Mouse (Mus musculus) cerebellum, adult 11 months (tissue): ENCODE results near the gene Fev.

Experiments used
- DNase-seq: peaks from one replicate; pipeline ENCODE4 v3.0.0; 2022

The Fev gene

GRCm38 (mm10) chr1:74885369-74886042, at the start of gene Fev:
TSS of gene Fev (minus strand) at chr1:74885419.
- DNase-seq = no peak

DNA sequence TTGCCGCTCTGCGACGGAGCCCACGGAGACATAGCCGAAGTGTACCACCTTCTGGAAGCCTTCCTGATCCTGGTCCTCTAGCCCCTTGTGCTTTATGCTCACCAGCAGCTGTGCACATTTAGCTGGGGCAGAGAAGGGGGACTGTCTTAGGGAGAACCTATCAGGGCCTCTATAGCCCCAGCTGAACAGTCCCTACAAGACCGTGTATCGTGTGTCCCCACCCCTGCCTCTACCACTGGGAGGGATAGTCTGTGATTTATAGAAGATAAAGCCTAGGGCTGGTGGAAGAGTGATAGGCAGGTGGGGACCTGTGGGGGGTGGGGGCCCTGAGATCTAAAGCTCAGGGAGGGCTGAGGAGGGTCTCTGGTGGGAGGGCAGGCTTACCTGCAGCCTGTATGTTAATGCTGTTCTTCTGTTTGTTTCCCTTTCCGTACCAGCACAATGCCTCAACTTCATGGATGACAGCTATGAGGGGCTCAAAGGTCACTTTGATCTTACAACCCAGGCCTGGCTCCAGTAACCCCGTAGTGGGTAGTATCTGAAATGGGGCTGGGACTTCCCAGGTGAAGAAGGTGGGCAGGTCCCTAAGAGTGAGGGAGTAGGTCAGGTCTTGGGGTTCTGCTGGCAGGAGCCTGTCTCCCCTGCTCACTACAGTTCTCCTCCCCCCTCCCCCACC, 42.5 kb upstream of the Fev start:
- DNase-seq = no peak

GRCm38 (mm10) chr1:74926721-74927120, 41.5 kb upstream of the Fev start:
- no peak for DNase-seq

DNA sequence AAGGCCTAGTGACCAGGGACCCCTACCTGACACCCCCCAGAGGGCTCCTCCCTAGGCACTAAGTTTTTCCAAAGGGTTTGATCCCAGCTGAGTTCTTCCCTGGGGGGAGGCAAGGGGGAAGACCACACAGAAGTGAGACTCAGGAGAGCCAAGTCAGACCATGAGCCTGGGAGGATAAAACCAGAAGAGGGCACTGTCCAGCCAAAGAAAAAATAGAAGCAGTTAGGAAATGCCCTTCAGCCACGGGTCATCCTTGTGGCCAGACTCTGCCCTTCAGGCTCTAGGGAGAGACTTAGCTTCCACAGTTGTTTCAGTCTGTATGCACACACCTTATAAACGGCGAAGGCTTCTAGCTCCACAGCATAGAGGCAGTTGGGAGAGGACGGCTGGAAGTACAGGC, 39.2 kb upstream of the Fev start:
- no peak for DNase-seq

DNA sequence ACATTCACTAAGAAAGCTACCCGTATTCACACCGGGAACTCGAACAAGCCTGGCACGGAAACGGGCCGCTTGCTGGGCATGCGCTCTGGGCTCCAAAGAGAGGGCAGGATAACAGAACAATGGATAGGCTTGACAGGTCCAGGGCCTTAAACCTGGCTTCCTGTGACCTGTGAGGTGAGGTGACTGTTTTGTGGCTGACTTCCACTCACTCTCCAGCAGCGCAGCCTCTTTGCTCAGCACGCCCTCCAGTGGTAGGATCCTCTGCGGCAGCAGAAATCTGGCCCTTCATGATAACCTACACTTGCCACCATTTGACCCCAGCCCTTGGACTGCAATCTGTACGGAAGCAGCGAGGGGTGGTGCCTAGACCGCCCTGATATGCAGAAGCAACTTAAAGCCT, 30.5 kb upstream of the Fev start:
- DNase-seq = no peak

DNA sequence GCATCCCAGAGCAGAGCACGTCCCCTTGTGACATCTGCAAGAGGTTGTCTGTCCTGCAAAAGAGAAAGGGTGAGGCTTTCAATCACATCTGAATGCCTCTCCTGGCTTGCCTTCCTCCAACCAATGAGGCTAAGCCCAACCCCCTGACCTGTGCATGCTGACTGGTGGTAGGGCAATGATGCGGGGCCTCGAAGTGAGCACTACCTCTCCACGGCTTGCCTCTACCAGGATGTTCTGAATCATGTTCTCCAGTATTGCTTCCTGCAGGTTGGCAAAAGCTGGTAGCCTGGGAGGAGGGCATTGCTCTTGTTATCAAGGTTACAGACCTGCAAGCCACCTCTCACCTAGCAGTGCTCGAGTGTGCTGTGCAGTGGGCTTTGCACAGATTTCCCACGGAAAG, 17.0 kb upstream of the Fev start:
- DNase-seq = no peak

DNA sequence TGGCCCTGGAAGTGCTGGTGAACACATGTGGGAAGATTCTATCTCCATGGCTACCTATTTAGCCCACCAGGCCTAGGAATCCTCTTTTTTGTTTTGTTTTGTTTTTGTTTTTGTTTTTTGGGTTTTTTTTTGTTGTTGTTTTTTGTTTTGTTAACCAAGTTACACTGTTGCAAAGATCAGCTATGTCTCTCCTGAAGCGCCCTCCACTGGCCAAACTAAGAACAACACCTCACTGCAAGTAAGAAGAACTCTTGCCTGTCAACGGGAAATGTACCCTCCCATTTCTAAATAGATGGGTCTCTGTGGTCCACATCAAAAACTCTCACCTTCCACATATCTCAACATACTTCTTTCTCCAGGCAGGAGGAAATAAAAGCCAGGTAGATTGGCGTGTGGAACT, 16.5 kb upstream of the Fev start:
- peak; percentile 54 for DNase-seq

DNA sequence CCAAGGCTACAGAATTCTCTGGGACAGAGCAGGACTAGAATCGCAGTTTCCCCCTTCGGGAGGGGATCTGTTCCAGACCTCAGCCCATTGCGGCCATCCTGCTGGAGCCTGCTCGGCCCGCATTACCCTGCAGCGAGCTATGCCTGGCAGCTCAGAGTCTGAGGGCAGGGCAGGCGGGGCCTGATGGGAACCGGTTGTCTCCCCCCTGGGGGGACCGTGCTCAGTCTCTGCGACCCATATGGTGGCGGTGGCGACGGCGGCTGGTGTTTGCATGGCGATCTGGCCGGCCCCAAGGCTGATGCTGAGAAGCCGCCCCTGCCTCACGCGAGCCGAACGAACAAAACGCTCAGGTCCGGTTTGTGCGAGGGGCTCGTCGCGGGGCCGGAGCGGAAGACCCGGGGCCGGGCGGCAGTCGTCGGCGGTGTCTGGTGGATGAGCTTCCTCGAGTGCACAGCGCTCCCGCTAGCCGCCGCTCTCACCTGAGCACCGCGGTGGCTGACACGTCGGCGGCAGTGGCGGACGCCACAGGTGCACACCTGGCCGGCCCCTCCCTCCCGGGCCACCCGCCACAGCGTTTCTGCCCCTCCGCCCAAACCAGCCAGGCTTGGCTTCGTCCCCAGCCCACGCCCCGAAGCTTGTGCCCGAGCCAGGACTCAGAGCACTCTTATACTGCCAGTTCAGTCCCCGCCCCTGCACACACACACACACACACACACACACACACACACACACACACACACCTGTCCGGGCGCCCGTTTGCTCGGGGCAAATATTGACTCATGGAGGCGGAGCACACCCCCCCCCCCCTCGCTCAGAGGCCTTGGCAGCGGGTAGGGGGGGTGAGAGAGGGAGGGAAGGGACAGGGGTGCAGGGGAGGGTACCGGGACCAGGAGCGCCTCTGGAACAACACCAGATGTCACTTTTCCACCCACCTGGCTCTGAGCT, 15.4 kb upstream of the Fev start:
- no peak for DNase-seq

DNA sequence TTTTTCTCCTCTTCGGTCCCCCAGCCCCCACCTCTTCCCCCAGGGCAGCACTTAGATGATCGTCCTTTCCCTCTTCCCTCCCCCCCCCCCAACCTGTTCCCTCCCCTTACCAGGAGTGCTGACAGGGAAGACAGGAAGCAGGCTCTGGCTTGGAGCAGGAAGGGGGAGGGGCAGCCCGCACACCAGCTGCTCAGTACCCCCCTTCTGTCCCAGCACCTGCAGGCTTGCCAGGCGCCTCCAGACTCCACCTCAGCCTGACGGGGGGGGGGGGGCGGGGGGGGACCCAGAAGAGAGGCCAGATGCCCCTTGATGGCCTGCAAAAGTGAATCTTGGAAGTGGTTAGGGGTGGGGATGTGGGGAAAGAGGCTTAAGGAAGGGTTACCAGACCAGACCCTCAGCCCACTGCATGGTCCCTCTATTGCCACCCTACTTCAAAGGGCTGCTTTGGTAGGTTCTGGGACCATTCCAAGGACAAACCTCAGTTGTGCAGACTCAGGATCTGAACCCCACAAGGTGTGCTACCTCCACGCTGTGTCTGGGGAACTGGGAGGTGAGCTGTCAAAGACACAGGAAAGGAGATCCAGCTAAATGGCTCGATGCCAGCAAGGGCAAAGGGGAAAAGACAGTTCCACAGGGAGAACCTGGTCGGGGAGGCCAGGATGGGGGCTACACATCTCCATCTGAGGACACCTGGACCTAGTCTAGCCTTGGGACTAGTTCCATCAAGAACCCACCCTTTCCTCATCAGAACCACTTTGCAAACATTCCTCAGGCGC, 13.6 kb upstream of the Fev start:
- DNase-seq = no peak

DNA sequence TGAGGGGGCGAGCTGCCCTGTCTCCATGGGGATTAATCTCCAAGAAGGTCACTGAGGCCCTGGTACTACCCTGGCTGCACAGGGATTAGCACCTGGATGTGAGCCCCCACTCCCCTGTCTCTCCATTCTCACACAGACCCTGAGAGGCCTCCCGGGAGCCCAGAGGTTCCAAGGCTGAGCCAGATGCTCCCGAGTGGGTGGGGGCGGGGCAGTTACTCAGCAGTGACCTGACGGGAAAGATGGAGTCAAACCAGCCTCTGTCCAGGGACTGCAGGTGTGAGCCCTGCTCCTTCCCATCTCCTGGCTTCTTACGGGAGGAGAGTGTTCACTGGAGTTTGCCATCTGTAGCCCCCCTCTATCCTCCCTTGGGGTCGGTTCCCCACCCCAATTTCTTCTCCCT, 12.8 kb upstream of the Fev start:
- DNase-seq = no peak

DNA sequence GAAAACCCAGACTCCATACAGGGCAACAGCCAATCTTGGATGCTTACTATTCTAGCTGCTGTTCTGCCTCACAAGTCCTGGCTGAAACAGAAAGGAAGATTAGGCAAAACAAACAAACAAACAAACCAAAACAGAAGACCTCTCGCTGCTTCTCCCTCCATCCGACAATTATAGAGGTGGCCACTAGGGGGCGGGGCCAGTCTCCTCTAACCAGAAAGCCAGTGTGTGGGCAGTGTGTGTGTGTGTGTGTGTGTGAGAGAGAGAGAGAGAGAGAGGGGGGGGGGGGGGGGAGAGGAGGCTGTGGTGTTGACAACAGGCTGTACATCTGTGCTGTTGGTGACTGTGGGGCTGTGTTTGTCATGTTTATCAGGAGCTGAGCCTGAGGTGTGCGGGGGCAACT, 9.7 kb upstream of the Fev start:
- peak; percentile 54 for DNase-seq

- peak; percentile 40 for DNase-seq
Observed at GRCm38 (mm10) chr1:74893134-74893855, 8.1 kb upstream of the Fev start, which contains the start of gene Cryba2. TSS of gene Cryba2 (minus strand) at chr1:74893143.

DNA sequence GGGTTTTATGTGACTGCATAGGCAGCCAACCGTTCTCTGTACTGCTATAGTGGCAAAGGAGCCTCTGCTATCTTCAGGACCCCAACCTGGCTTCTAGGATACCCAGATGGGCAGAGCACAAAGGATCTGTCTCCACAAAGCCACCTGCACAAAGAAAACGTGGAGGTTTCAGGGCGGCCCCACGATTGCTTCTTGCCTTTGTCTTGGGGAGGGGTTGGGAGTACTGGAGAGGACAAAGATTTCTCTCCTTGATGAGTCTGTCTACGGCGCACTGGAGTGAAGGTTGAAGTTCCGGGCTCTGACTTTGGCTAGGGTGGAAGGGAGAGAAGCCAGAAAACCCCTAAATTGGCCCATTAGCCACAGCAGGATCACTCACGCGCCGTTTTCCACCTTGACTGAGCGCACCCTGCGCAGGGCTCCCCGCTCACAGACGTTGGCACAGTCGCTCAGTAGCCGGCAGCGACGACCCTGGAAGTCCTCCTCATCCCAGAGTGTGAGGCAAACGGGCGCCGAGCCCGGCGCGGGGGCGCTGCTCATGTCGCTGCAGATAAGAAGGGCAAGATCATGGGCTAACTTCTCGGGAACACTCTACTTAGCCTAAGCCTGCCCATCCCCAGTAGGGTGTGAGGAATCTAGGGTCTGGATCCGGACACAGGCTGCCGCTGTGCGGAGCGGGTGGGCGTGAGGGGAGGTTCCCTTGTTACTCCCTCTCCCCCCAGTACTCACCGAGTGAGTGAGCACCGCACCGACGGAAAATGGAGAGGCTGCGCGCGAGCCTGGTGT, 7.3 kb upstream of the Fev start:
- DNase-seq = no peak

GRCm38 (mm10) chr1:74891513-74891912, 6.3 kb upstream of the Fev start:
- no peak for DNase-seq

- no peak for DNase-seq
Observed at GRCm38 (mm10) chr1:74884196-74885141, 750 bp downstream of the Fev start.

DNA sequence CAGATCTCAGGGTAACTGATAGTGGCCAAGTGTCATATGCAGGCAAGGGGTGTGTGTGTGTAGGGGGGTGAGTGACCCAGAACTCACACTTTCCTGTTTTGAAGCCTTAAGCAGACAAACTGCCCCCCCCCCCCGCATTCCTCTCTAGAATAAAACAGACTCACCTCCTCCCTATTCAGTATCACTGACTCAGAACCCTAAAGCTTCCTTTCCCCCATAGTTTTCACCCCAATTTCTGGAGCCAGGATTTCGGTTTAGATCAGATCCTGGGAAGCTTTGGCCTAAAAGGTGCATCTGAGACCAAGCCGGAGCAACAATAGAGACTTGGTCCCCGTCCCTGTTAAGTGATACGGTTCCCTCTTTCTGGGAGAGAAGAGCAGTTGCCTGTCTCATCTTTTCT, 1.8 kb downstream of the Fev start:
- no peak for DNase-seq

GRCm38 (mm10) chr1:74882828-74883227, 2.4 kb downstream of the Fev start:
- no peak for DNase-seq

DNA sequence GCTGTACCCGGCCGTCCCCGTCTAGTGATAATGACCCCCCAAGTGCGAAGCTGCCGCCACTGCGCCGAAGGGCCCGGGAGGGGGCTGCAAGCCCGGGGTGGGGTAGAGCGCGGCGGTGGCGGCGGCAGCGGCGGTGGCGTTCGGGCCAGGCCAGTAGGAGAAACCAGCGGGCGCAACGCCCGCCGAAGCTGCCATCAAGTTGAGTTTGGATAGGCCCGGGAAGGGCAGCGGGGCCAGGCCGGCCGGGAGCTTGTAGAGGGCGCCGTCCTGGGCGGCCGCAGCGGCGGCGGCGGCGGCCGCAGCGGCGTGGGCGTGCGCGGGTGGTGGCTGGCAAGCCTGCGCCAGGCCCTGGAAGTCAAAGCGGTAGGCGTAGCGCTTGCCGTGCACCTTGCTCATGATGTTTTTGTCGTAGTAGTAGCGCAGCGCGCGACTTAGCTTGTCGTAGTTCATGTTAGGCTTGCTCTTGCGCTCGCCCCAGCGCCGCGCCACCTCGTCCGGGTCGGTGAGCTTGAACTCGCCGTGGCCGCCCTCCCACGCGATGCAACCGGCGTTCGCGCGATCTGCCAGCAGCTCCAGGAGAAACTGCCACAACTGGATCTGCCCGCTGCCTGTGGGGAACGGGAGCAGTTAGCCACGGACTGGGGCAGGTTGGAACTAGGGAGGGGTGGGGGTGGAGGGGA, 3.0 kb downstream of the Fev start:
- no peak for DNase-seq

- peak; percentile 64 for DNase-seq
Observed at GRCm38 (mm10) chr1:74880785-74881360, 4.3 kb downstream of the Fev start.
